Mouse (Mus musculus) frontal cortex, postnatal 14 days (tissue): Measurements from ENCODE around the gene Sapcd2.
A peak's percentile ranks its signal among the peaks of the same experiment; 100 is the strongest.
"Not testable (repeated sequence)": the region's sequence is repeated elsewhere in the genome, so short reads cannot be mapped to it uniquely, and the experiment has no call there.

Source experiments
- DNase-seq, 2 experiments: peaks; one replicate each; pipeline ENCODE4 v3.0.0; 2022; ENCODE audit warnings: low spot score in 2 of 2

Gene Sapcd2

GRCm38 (mm10) chr2:25372644-25373391, 697 bp downstream of the Sapcd2 start:
- DNase-seq, result no peak

- no peak for DNase-seq
These were observed 1.3 kb downstream of the Sapcd2 start for GRCm38 (mm10) chr2:25373431-25373830.

GRCm38 (mm10) chr2:25376589-25376988, 4.5 kb downstream of the Sapcd2 start:
- DNase-seq, result peak in 1 of 2 experiments; percentile 42

- DNase-seq, result no peak
These were observed 12.4 kb downstream of the Sapcd2 start for GRCm38 (mm10) chr2:25384492-25384891.

GRCm38 (mm10) chr2:25391266-25391665, 19.1 kb downstream of the Sapcd2 start:
- no peak for DNase-seq

GRCm38 (mm10) chr2:25394281-25395221, 22.4 kb downstream of the Sapcd2 start:
- DNase-seq, result peak in 1 of 2 experiments; percentile 52

GRCm38 (mm10) chr2:25395721-25396596, 23.8 kb downstream of the Sapcd2 start, which contains the start of gene Entpd2:
Entpd2 (plus strand) TSS chr2:25395874.
- DNase-seq, result no peak

- DNase-seq, result no peak
These were observed 24.5 kb downstream of the Sapcd2 start for GRCm38 (mm10) chr2:25396597-25396983.

GRCm38 (mm10) chr2:25397010-25397409, 24.9 kb downstream of the Sapcd2 start:
- DNase-seq, result no peak

GRCm38 (mm10) chr2:25398065-25398464, 25.9 kb downstream of the Sapcd2 start:
- DNase-seq, result no peak

GRCm38 (mm10) chr2:25399051-25399450, 26.9 kb downstream of the Sapcd2 start, which contains the start of gene Npdc1:
Npdc1 (plus strand) TSS chr2:25399351.
- no peak for DNase-seq

GRCm38 (mm10) chr2:25400291-25400690, 28.2 kb downstream of the Sapcd2 start:
- no peak for DNase-seq

GRCm38 (mm10) chr2:25400764-25401163, 28.6 kb downstream of the Sapcd2 start:
- peak in 1 of 2 experiments; percentile 37 for DNase-seq

- peak; percentile 66 to 71 for DNase-seq
These were observed 30.4 kb downstream of the Sapcd2 start for GRCm38 (mm10) chr2:25402377-25402971.

- peak; percentile 87 to 88 for DNase-seq
These were observed 31.0 kb downstream of the Sapcd2 start for GRCm38 (mm10) chr2:25402972-25403601.

GRCm38 (mm10) chr2:25403994-25404393, 31.9 kb downstream of the Sapcd2 start:
- no peak for DNase-seq

- no peak for DNase-seq
These were observed 36.8 kb downstream of the Sapcd2 start for GRCm38 (mm10) chr2:25408908-25409307.

- not testable (repeated sequence) for DNase-seq
These were observed 41.3 kb downstream of the Sapcd2 start for GRCm38 (mm10) chr2:25413436-25413835.

GRCm38 (mm10) chr2:25417426-25417825, 45.3 kb downstream of the Sapcd2 start:
- DNase-seq, result no peak

- no peak for DNase-seq
These were observed 49.8 kb downstream of the Sapcd2 start for GRCm38 (mm10) chr2:25421896-25422295.
